Mouse (Mus musculus): ENCODE results near the gene Slc9a3r2. TPM values are rescaled to one million over a fixed set of nuclear protein-coding genes. Genes with fewer than 3 reads are reported as not detected.

The Slc9a3r2 gene
- polyA plus RNA-seq, 1 experiment: 20.1 TPM

DNA sequence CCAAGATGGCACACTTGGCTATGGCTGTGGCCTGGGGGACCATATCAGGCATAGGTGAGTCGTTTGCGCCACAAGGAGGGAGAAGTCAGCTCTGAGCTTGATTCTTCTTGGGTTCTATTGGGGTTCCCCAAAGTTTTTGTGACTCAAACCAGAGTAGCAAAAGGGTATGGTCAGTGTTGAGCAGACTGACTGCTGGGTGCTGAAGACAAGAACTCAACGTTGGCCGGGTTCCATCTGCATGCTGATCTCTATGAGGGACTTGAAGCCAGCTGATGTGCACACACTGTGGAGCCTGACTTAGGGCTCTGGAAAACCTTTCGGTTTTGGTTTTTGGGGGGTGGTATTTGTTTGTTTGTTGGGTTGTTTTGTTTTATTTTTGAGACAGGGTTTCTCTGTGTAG is 14.4 kb downstream of the Slc9a3r2 start:
- peak overlapping the region; percentile 20; the same call in 1 of the 2 replicates for H3K27ac ChIP-seq (replicated peaks; ENCODE audit: low read depth, low read length)
- peaks cover 29% of the 10 kb centered on the region for H3K4me1 ChIP-seq (ENCODE audit: control insufficient read depth, insufficient read depth, insufficient read length, low read length)
- no peak overlapping the region for H3K4me3 ChIP-seq (ENCODE audit: insufficient read depth, low read depth, low read length)

DNA sequence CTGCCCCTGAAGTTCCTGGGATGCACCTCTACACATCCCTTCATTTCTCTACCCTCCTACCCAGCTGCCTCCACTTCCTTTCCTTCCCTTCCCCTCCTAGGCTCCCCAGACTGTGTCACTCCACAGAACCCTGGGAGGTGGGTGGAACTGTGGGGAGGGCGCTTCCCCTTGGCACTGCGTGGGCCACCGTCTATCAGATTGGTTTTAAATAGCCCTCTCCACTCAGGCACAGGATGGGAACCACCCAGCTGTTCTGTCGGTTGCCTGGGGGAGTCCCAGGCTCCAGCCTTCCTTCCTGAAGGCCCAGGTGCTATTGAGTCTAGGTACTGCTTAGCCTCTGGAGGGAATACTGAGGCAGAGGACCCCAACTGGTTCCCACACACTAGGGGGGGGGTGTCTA is 15.1 kb downstream of the Slc9a3r2 start:
- peaks cover 29% of the 10 kb centered on the region for H3K4me1 ChIP-seq (ENCODE audit: control insufficient read depth, insufficient read depth, insufficient read length, low read length)
- H3K4me3 ChIP-seq (ENCODE audit: insufficient read depth, low read depth, low read length): no peak overlapping the region
- H3K27ac ChIP-seq (replicated peaks; ENCODE audit: low read depth, low read length): peak overlapping the region; percentile 20

DNA sequence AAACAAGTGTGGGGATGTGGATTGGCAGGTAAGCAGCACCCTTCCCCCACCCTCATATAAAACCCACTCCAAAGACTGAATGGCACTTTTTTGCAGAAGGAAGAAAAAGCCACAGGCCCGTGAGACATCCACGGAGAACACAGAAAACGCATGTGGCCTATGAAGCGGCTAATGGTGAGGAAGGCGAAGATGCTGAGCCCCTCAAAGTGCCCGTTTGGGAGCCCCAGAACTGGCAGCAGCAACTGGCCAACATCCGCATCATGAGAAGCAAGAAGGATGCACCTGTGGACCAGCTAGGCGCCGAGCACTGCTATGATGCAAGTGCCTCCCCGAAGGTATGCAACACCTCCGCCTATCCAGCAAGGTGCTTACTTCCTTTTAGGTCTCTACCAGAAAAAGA is 16.3 kb downstream of the Slc9a3r2 start:
- peak overlapping the region; percentile 76 for H3K27ac ChIP-seq (replicated peaks; ENCODE audit: low read depth, low read length)
- no peak overlapping the region for H3K4me3 ChIP-seq (ENCODE audit: insufficient read depth, low read depth, low read length)
- H3K4me1 ChIP-seq (ENCODE audit: control insufficient read depth, insufficient read depth, insufficient read length, low read length): peaks cover 27% of the 10 kb centered on the region

DNA sequence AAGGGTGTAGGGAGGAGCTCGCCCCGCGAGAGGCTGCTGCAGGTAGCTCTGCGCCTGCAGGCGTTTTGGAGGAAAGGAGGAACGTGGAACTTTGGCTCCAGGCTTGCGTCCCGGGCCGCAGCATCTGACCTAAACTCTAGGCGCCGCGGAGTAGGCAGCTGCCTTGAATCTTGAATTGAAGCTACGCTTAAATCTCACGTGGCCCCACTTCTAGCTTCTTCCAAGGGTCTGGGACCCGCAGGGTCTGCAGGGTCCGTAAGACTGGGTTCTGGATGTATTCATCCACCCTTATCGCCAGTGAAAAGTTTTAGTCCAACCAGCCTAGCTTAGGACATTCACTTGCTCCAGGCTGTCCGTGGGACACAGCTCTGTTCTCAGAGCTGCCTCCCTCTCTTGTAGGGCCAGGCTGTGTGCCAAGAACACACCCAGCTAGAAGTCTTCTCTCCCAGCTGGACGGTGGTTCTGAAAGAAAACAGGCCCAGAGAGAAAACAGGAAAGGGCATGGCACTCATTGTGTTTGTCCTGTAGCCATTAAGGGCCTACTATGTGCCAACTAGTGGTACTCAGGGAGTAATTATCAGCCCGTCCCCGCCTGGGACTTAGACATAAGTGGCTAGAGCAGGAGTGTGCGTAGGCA is 17.2 kb downstream of the Slc9a3r2 start:
- H3K27ac ChIP-seq (replicated peaks; ENCODE audit: low read depth, low read length): peak overlapping the region; percentile 76

DNA sequence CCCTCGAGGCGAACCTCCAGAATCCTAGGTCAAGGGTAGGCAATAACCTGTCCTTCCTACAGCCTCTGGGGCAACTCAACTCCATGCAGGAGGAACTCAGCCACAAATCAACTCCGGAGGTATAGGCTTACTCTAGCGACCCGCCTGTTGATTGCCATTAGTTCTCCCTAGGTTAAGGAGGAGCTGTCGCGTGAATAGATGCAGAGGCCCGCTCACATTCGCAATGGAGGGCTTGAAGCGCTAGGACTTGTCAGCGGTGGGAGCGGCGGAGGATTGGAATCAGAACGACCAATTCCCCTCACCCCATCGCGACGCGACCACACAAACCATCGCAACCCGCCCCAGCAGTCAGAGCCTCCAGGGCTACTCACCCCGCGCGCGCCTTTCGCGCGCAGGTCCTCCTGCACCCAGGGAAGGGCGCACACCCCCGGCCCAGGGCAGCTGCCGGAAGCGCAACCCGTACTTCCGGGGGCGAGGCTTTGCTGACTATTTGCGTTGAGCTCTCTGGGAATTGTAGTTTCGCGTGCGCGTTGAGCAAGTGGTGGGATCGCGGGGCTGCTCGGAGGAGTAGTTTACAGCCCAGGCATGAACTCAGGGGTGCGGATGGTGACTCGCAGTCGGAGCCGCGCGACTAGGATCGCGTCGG is 17.8 kb downstream of the Slc9a3r2 start, which contains the start of the genes Tsc2 and Nthl1:
Gene Tsc2 (minus strand): TSS at position 464 of the 646 bp plus-strand sequence.
Gene Nthl1 (plus strand): TSS at position 514 of the 646 bp plus-strand sequence.
- peaks cover 22% of the 10 kb centered on the region for H3K4me1 ChIP-seq (ENCODE audit: control insufficient read depth, insufficient read depth, insufficient read length, low read length)
- H3K27ac ChIP-seq (replicated peaks; ENCODE audit: low read depth, low read length): peak within 1 kb of the TSS; percentile 76
- H3K4me3 ChIP-seq (ENCODE audit: insufficient read depth, low read depth, low read length): peak within 1 kb of the TSS; percentile 91

More for the DNA sequence above, 17.2 kb downstream of the Slc9a3r2 start:
- Histone ChIP-seq H3K4me3 (ENCODE audit: insufficient read depth, low read depth, low read length) (peak overlapping the region; percentile 91), H3K4me1 (ENCODE audit: control insufficient read depth, insufficient read depth, insufficient read length, low read length) (peaks cover 22% of the 10 kb centered on the region)

DNA sequence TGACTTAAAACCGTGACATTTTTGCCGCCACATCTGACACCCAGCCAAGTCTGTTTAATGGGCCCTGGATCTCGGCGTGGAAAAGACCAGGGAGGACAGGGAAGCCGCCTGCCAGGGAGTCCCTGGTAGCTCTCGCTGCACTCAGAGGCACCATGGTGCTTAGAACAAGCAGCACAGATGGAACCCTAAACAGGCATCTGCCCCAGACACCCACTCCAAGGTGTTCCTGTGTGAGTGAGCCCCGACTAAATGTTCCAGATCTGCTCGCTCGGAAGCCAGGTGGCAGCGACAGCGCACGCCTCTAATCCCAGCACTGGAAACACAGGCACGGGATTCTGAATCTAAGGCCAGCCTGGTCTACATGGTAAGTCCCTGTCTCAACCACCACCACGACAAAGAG is 20.1 kb downstream of the Slc9a3r2 start:
- H3K27ac ChIP-seq (replicated peaks; ENCODE audit: low read depth, low read length): no peak overlapping the region
- H3K4me1 ChIP-seq (ENCODE audit: control insufficient read depth, insufficient read depth, insufficient read length, low read length): peaks cover 14% of the 10 kb centered on the region
- H3K4me3 ChIP-seq (ENCODE audit: insufficient read depth, low read depth, low read length): no peak overlapping the region

DNA sequence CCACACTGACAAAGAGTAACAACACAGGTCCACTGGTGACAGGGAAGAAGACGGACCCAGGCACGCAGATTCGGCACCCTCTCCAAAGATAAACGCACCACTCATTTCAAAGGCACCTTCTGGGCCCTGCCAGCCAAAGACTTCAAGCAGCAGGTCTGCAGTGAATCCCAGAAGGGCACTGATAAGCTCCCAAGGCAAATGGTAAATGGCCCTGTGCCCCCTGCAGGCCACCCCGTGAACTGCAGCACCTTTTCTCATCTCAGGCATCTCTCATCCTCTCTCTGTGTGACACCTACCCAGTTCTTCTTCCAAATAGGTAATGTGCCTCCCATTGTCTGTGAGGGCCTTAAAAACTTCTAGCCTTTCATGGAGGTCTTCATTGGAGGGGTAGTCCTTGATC is 21.5 kb downstream of the Slc9a3r2 start:
- Histone ChIP-seq H3K4me1 (ENCODE audit: control insufficient read depth, insufficient read depth, insufficient read length, low read length) (peaks cover 8% of the 10 kb centered on the region; the same call in 1 of the 2 replicates), H3K27ac (replicated peaks; ENCODE audit: low read depth, low read length) (no peak overlapping the region), H3K4me3 (ENCODE audit: insufficient read depth, low read depth, low read length) (no peak overlapping the region)

DNA sequence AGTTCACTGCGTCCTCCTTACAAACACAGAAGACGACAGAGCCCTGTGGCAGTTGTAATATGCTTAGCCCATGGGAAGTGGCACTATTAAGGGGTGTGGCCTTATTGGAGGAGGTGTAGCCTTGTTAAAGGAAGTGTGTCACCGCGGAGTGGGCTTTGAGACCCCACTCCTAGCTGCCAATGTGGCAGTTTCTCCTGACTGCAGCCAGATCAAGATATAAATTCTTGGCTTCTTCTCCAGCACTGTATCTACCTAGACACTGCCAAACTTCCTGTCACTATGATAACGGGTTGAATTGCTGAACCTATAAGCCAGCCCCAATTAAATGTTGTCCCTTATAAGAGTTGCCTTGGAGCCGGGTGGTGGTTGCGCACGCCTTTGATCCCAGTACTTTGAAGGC is 24.7 kb downstream of the Slc9a3r2 start:
- H3K27ac ChIP-seq (replicated peaks; ENCODE audit: low read depth, low read length): no peak overlapping the region
- H3K4me1 ChIP-seq (ENCODE audit: control insufficient read depth, insufficient read depth, insufficient read length, low read length): no peaks in the 10 kb centered on the region
- H3K4me3 ChIP-seq (ENCODE audit: insufficient read depth, low read depth, low read length): no peak overlapping the region

DNA sequence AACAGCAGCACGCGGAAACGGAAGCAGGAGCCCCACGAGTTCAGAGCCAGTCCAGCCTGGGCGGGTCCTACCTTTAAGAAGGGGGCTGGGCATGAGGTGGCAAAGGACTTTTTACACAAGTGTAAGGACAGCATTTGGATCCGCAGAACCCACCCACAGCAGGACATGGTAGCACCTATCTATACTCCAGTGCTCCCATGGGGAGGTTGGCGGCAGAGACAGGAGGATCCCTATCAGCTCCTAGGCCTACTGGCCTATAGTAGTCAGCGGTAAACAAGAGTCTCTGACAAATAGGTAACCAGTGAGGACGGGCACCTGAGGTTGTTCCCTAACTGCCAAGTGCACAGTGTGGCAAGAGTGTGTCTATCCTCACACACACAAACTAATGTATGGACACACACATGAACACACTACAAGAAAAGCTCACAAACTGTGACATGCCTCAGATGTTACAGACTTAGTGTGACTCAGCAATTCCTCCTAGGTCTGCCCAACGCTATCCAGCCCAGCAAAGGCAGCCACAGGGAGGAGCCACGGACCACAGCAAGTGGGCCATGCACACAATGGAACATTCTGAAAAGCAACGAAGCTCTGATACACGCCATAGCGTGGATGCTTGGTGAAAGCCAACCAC is 32.4 kb downstream of the Slc9a3r2 start:
- no peak overlapping the region for H3K27ac ChIP-seq (replicated peaks; ENCODE audit: low read depth, low read length)
- H3K4me3 ChIP-seq (ENCODE audit: insufficient read depth, low read depth, low read length): no peak overlapping the region
- H3K4me1 ChIP-seq (ENCODE audit: control insufficient read depth, insufficient read depth, insufficient read length, low read length): no peaks in the 10 kb centered on the region

DNA sequence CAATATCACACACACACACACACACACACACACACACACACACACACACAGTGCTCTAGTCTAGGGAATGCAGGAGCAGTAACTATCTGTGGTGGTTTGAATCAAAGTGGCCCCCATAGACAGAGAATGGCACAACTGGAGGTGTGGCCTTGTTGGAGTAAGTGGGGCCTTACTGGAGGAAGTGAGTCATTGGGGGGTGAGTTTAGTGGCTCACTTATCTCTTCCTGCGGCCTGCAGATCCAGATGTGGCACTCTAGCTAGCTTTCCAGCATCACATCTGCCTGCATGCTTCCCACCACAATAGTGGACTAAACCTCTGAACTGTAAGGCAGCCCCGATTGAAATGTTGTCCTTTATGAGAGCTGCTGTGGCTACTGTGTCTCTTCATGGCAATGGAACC is 39.4 kb downstream of the Slc9a3r2 start:
- H3K27ac ChIP-seq (replicated peaks; ENCODE audit: low read depth, low read length): no peak overlapping the region
- no peaks in the 10 kb centered on the region for H3K4me1 ChIP-seq (ENCODE audit: control insufficient read depth, insufficient read depth, insufficient read length, low read length)

DNA sequence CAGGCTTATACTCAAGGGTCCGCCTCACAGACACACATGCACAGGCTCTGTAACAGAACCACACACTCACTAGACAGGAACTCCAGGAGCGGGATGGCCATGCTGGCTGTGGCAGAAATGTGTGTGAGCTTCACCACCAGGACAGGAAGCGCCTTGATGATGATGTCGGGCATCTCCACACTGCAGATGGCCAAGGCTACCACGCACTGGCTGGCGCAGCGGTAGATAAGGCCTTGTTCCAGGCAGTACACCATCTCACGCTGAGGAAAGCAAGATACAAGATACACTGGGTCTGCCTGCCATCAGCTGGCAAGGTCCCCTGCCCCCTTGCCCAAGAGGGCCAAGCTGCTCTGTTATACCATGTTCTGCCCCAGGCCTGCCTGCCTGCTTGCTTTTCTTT is 41.3 kb downstream of the Slc9a3r2 start:
- Histone ChIP-seq H3K4me1 (ENCODE audit: control insufficient read depth, insufficient read depth, insufficient read length, low read length) (no peaks in the 10 kb centered on the region), H3K27ac (replicated peaks; ENCODE audit: low read depth, low read length) (no peak overlapping the region), H3K4me3 (ENCODE audit: insufficient read depth, low read depth, low read length) (no peak overlapping the region)

More for the DNA sequence above, 39.4 kb downstream of the Slc9a3r2 start:
- H3K4me3 ChIP-seq (ENCODE audit: insufficient read depth, low read depth, low read length): no peak overlapping the region

DNA sequence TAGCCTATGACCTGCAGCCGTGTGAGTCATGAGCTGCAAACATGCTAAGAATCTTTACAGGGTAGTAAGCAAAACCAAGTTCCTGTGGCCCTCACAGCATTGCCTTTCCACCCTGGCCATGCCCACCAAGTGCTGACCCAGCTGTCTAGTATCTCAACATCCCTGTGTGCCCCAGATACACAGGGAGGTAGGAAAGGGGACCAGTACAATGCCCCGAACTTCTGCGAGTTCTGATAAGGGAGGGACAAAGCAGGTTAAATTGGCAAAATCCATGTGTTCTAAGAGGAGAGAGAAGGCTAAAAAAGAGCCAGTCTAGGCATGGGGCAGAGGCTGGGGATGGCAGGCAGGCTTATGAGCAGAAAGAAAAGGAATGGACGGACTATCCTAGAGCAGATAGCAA is 41.8 kb downstream of the Slc9a3r2 start:
- Histone ChIP-seq H3K27ac (replicated peaks; ENCODE audit: low read depth, low read length) (no peak overlapping the region), H3K4me3 (ENCODE audit: insufficient read depth, low read depth, low read length) (no peak overlapping the region)

DNA sequence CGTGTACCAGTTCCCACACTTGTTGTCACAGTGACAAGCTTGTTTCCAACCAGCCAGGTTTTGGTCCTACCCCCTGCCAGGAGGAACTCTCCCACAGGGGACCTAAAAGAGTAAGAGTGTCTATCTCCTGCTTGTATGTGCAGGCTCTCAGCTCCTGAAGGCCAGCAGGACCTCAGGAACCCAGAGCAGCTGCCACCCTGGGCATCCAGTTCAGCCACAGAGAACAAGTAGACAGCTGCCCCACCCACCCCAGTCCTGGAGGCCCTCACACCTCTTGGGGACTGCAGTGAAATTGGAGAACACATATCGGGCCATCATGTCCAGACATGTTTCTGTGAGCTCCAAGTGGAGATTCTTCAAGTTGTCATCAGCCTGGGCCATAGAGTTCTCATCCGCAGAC is 45.6 kb downstream of the Slc9a3r2 start:
- Histone ChIP-seq H3K27ac (replicated peaks; ENCODE audit: low read depth, low read length) (no peak overlapping the region), H3K4me3 (ENCODE audit: insufficient read depth, low read depth, low read length) (no peak overlapping the region), H3K4me1 (ENCODE audit: control insufficient read depth, insufficient read depth, insufficient read length, low read length) (no peaks in the 10 kb centered on the region)

More for the DNA sequence above, 41.8 kb downstream of the Slc9a3r2 start:
- no peaks in the 10 kb centered on the region for H3K4me1 ChIP-seq (ENCODE audit: control insufficient read depth, insufficient read depth, insufficient read length, low read length)

DNA sequence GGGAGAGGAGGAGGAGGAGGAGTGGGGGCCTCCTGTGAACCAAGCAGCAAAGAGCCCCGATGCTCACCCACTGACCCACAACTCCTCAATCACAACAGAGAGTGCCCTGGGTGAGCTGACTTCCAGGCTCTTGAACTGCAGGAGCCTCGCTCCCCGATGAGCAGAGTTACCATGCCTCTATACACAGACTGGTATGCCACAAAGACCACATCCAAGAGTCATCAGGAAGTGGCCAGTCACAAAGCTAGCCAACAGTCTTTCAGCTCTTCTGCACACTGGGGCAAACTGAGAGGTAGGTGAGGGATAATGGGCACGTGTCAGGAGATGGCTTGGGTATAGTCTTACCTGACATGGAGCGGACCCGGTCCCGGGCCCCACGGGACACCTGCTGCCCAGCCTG is 46.2 kb downstream of the Slc9a3r2 start:
- no peak overlapping the region for H3K27ac ChIP-seq (replicated peaks; ENCODE audit: low read depth, low read length)
- H3K4me1 ChIP-seq (ENCODE audit: control insufficient read depth, insufficient read depth, insufficient read length, low read length): no peaks in the 10 kb centered on the region
- H3K4me3 ChIP-seq (ENCODE audit: insufficient read depth, low read depth, low read length): no peak overlapping the region

DNA sequence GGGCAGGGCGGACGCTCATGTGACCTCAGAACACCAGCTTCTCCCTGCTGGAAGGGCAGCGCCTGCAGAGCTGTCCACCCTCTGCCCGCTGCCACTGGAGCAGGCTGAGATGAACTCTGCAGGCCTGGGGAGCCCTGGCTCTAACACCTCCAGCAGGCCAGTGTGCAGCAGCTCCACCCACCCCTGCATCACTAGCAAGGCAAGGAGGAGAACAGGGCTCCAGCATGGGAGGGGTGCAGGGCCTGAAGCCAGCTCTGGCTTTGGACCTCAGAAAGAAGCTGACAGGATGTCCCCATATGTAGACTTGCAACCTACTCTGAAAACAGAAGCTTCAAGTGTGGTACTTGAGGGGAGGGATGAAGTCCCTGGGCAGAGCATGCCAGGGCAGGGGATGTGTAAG is 49.6 kb downstream of the Slc9a3r2 start:
- Histone ChIP-seq H3K4me1 (ENCODE audit: control insufficient read depth, insufficient read depth, insufficient read length, low read length) (no peaks in the 10 kb centered on the region), H3K27ac (replicated peaks; ENCODE audit: low read depth, low read length) (no peak overlapping the region), H3K4me3 (ENCODE audit: insufficient read depth, low read depth, low read length) (no peak overlapping the region)
